Mouse (Mus musculus): ENCODE data around the gene Ndufab1. TPM values are rescaled to one million over a fixed set of nuclear protein-coding genes. Genes with fewer than 3 reads are reported as not detected.

Ndufab1 gene
- polyA plus RNA-seq, 1 experiment from 2014 or later, result 556 TPM

- H3K4me3 ChIP-seq, result peak overlapping the region; percentile 99
- H3K9ac ChIP-seq, result peak overlapping the region; percentile 99
- H3K27ac ChIP-seq, result peak overlapping the region; percentile 93
- no peak for ATAC-seq (ENCODE audit: low FRiP score)
- peaks cover 16% of the 10 kb centered on the region for H3K36me3 ChIP-seq
- peaks cover 33% of the 10 kb centered on the region for H3K4me1 ChIP-seq
- no peaks in the 10 kb centered on the region for H3K9me3 ChIP-seq (replicated peaks)
- H3K27me3 ChIP-seq, result no peaks in the 10 kb centered on the region
- WGBS, result 21% methylated on average over 31 of the region's 31 CpGs
- H3K4me2 ChIP-seq (replicated peaks), result peak overlapping the region; percentile 61
These were observed 35.4 kb downstream of the Ndufab1 start for GRCm38 (mm10) chr7:122066102-122066944.

DNA sequence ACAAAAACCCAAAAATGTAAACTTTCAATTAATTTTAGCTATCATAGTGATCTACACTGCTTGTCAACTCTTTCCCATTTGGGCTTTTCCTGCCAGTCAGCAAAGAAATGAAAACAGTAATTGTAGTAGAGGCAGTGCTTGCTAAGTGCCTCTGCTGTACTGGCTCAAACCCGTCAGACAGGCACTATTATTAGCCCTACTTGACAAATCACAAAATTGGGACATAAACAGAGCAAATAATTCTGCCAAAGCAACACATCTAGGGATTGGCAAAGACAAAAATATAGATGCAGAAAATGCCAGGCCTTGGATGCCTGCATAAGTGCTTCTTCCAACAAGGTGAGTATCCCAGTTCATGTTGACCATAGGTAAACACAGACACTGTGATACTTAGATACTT lies 36.0 kb downstream of the Ndufab1 start:
- peak overlapping the region; percentile 61 for H3K4me2 ChIP-seq (replicated peaks)
- H3K9ac ChIP-seq, result no peak overlapping the region
- 0 out of 2 replicates have a peak overlapping the region, but pooled peaks have one; percentile 99 for H3K4me3 ChIP-seq
- peaks cover 32% of the 10 kb centered on the region for H3K4me1 ChIP-seq
- peaks cover 12% of the 10 kb centered on the region for H3K36me3 ChIP-seq
- no peak for ATAC-seq (ENCODE audit: low FRiP score)
- no peak overlapping the region for H3K27ac ChIP-seq
- no peaks in the 10 kb centered on the region for H3K27me3 ChIP-seq
- 74% methylated on average over 1 of the region's 1 CpGs for WGBS
- no peaks in the 10 kb centered on the region for H3K9me3 ChIP-seq (replicated peaks)

DNA sequence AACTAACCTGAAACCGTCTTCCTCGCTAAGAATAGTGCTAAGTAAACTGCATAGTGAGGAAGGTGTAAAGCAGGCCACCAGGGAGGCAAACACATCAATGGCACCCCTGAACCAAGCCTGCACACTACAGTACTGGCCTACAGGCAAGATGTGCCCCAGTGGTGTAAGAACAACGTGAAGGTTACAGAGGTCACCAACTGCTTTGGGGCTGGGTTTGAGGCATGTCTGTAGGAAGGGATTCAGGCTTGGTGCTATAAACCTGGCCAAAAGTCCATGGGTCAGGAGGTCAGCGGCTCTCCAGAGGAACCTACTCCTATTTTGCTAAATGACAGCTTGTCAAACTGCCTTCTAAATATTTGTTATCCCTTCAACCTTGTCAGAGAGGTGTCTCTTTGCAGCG lies 45.1 kb downstream of the Ndufab1 start:
- Histone ChIP-seq H3K27me3 (no peaks in the 10 kb centered on the region), H3K9ac (no peak overlapping the region), H3K4me1 (no peaks in the 10 kb centered on the region), H3K4me3 (no peak overlapping the region), H3K9me3 (replicated peaks) (no peaks in the 10 kb centered on the region), H3K4me2 (replicated peaks) (no peak overlapping the region), H3K36me3 (peaks cover 39% of the 10 kb centered on the region), H3K27ac (no peak overlapping the region)
- ATAC-seq (ENCODE audit: low FRiP score), result no peak
- 90% methylated on average over 5 of the region's 5 CpGs for WGBS

DNA sequence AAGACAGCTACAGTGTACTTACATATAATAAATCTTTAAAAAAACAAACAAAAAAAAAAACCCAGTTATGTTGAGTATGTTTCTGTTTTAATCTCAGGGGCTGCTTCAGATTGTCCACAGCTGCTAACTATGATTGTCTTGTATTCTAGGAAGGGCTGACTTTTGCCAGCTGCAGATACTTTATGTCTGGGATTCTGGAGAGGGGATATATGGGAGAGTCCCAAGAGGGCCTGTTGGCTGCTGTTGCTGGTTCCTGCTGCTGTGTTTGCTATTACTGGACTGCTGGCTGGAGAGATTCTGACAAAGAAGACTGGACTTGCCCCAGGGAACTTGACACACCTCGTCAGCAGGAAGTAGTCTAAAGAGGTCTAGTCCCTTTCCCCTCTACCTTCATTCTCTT lies 50.9 kb downstream of the Ndufab1 start:
- no peak overlapping the region for H3K4me2 ChIP-seq (replicated peaks)
- H3K4me1 ChIP-seq, result no peaks in the 10 kb centered on the region
- H3K27me3 ChIP-seq, result no peaks in the 10 kb centered on the region
- H3K27ac ChIP-seq, result no peak overlapping the region
- WGBS, result 77% methylated on average over 1 of the region's 1 CpGs
- H3K9me3 ChIP-seq (replicated peaks), result no peaks in the 10 kb centered on the region
- no peak overlapping the region for H3K4me3 ChIP-seq
- no peak overlapping the region for H3K9ac ChIP-seq
- no peak for ATAC-seq (ENCODE audit: low FRiP score)
- H3K36me3 ChIP-seq, result peaks cover 39% of the 10 kb centered on the region

- Histone ChIP-seq H3K27ac (no peak overlapping the region), H3K9me3 (replicated peaks) (no peaks in the 10 kb centered on the region), H3K4me2 (replicated peaks) (no peak overlapping the region), H3K27me3 (no peaks in the 10 kb centered on the region), H3K4me3 (no peak overlapping the region), H3K9ac (no peak overlapping the region), H3K36me3 (peaks cover 36% of the 10 kb centered on the region), H3K4me1 (no peaks in the 10 kb centered on the region)
- WGBS, result 96% methylated on average over 9 of the region's 9 CpGs
- no peak for ATAC-seq (ENCODE audit: low FRiP score)
These were observed 53.5 kb downstream of the Ndufab1 start for GRCm38 (mm10) chr7:122048191-122048590.

GRCm38 (mm10) chr7:122046813-122047212 lies 54.9 kb downstream of the Ndufab1 start:
- no peak for ATAC-seq (ENCODE audit: low FRiP score)

DNA sequence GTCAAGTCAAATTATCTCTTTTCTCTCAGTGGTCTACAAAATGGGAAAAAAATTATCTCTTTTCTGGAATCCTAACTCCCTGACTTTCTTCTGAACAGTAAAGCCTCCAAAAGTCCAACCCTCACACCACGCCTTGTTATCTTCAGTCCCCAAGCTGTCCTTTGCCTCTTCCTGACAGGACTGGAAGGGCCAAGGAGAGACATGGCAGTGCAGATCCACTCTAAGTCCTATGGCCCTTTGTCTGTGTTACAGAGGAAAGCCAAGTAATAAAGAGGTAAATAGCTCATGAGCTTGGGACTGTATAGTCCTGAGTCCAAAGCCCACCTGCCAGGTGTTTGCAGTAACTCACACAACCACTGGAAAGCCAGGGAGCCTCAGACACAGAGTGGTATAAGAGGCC lies 56.0 kb downstream of the Ndufab1 start:
- Histone ChIP-seq H3K4me1 (no peaks in the 10 kb centered on the region), H3K27ac (no peak overlapping the region), H3K36me3 (peaks cover 39% of the 10 kb centered on the region), H3K27me3 (no peaks in the 10 kb centered on the region), H3K4me3 (no peak overlapping the region), H3K4me2 (replicated peaks) (no peak overlapping the region), H3K9ac (no peak overlapping the region), H3K9me3 (replicated peaks) (no peaks in the 10 kb centered on the region)
- no peak for ATAC-seq (ENCODE audit: low FRiP score)
- WGBS, result 94% methylated on average over 1 of the region's 1 CpGs

More at GRCm38 (mm10) chr7:122046813-122047212, 54.9 kb downstream of the Ndufab1 start:
- Histone ChIP-seq H3K36me3 (peaks cover 39% of the 10 kb centered on the region), H3K9ac (no peak overlapping the region), H3K9me3 (replicated peaks) (no peaks in the 10 kb centered on the region), H3K4me1 (no peaks in the 10 kb centered on the region), H3K27me3 (no peaks in the 10 kb centered on the region), H3K4me3 (no peak overlapping the region), H3K4me2 (replicated peaks) (no peak overlapping the region), H3K27ac (no peak overlapping the region)
- 88% methylated on average over 2 of the region's 2 CpGs for WGBS

DNA sequence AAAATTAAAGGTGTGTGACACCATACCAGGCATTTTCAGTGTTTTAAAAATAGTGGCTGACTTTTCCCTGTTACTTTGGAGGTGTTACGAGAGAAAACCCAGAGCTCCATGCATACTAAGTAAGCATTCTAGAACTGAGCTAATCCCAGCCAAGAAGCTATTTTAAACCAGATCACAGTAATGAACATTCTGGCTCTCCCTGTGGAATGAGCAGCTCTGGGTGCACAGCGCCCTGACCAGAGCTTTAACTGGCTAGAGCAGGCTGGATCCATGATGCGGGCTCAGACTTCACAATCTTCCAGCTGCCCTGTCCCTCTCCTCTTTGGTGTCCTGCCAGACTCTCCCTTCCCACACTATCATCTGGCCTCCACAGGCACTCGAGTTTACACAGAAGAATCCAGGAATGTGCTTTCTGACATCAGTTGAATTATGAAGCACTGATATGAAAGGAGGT lies 56.5 kb downstream of the Ndufab1 start:
- no peaks in the 10 kb centered on the region for H3K9me3 ChIP-seq (replicated peaks)
- no peaks in the 10 kb centered on the region for H3K27me3 ChIP-seq
- WGBS, result 90% methylated on average over 4 of the region's 4 CpGs
- H3K27ac ChIP-seq, result no peak overlapping the region
- no peaks in the 10 kb centered on the region for H3K4me1 ChIP-seq
- no peak overlapping the region for H3K4me3 ChIP-seq
- peaks cover 39% of the 10 kb centered on the region for H3K36me3 ChIP-seq
- ATAC-seq (ENCODE audit: low FRiP score), result no peak
- H3K4me2 ChIP-seq (replicated peaks), result no peak overlapping the region
- H3K9ac ChIP-seq, result no peak overlapping the region

GRCm38 (mm10) chr7:122044106-122044505 lies 57.6 kb downstream of the Ndufab1 start:
- peaks cover 46% of the 10 kb centered on the region for H3K36me3 ChIP-seq
- H3K27me3 ChIP-seq, result no peaks in the 10 kb centered on the region
- H3K27ac ChIP-seq, result no peak overlapping the region
- no peak overlapping the region for H3K9ac ChIP-seq
- no peak overlapping the region for H3K4me3 ChIP-seq
- no peak overlapping the region for H3K4me2 ChIP-seq (replicated peaks)
- WGBS, result 85% methylated on average over 8 of the region's 8 CpGs
- H3K9me3 ChIP-seq (replicated peaks), result no peaks in the 10 kb centered on the region
- H3K4me1 ChIP-seq, result no peaks in the 10 kb centered on the region
- no peak for ATAC-seq (ENCODE audit: low FRiP score)

Other genes with a start within 250 kb of the Ndufab1 start
- gene Scnn1b, start 236.8 kb downstream of the Ndufab1 start, polyA plus RNA-seq (2016; fragmentation: Nextera tagmentation; extraction: Ambion mirVana), result 0.14 and 0.21 TPM in 2 replicates
- gene Cog7, start 120.2 kb downstream of the Ndufab1 start, polyA plus RNA-seq (2016; fragmentation: Nextera tagmentation; extraction: Ambion mirVana), result 21.1 and 22.4 TPM in 2 replicates
- 81.6 and 87.7 TPM in 2 replicates for gene Gga2, start 80.7 kb downstream of the Ndufab1 start, polyA plus RNA-seq (2016; fragmentation: Nextera tagmentation; extraction: Ambion mirVana)
- 97.3 and 105 TPM in 2 replicates for gene Ubfd1, start 34.7 kb downstream of the Ndufab1 start, polyA plus RNA-seq (2016; fragmentation: Nextera tagmentation; extraction: Ambion mirVana)
- 12.7 and 13.5 TPM in 2 replicates for gene Ears2, start 34.6 kb downstream of the Ndufab1 start, polyA plus RNA-seq (2016; fragmentation: Nextera tagmentation; extraction: Ambion mirVana)
- 13.3 and 13.5 TPM in 2 replicates for gene Palb2, start 31.1 kb upstream of the Ndufab1 start, polyA plus RNA-seq (2016; fragmentation: Nextera tagmentation; extraction: Ambion mirVana)
- gene Dctn5, start 31.2 kb upstream of the Ndufab1 start, polyA plus RNA-seq (2016; fragmentation: Nextera tagmentation; extraction: Ambion mirVana), result 124 and 135 TPM in 2 replicates
- gene Plk1, start 57.6 kb upstream of the Ndufab1 start, polyA plus RNA-seq (2016; fragmentation: Nextera tagmentation; extraction: Ambion mirVana), result 89.9 and 95.2 TPM in 2 replicates
- gene Ern2, start 84.3 kb upstream of the Ndufab1 start, polyA plus RNA-seq (2016; fragmentation: Nextera tagmentation; extraction: Ambion mirVana), result 0.40 and 0.56 TPM in 2 replicates
- gene Chp2, start 117.6 kb upstream of the Ndufab1 start, polyA plus RNA-seq (2016; fragmentation: Nextera tagmentation; extraction: Ambion mirVana), result 0.28 TPM in 1 of 2 replicates, not detected in the other
- gene Prkcb, start 186.9 kb upstream of the Ndufab1 start, polyA plus RNA-seq (2016; fragmentation: Nextera tagmentation; extraction: Ambion mirVana), result 32.5 and 34.1 TPM in 2 replicates